Mouse (Mus musculus) layer of hippocampus, adult 8-10 months (tissue): ENCODE data around the gene Nup62. TPM values are rescaled to one million over a fixed set of nuclear protein-coding genes. Genes with fewer than 3 reads are reported as not detected.

Experiments
- DNase-seq, 2 experiments: peaks; one replicate each; pipeline ENCODE4 v3.0.0; 2022; ENCODE audit warnings: low spot score in 2 of 2
- total RNA-seq, 4 experiments: library from RNA; stranded (reverse); gene quantifications; 2 replicates each; pipeline ENCODE4 v1.2.4; 2022

Gene Nup62
- total RNA-seq, result 10 to 100 TPM; 27.7 to 32.5 (median 30.2) TPM

DNA sequence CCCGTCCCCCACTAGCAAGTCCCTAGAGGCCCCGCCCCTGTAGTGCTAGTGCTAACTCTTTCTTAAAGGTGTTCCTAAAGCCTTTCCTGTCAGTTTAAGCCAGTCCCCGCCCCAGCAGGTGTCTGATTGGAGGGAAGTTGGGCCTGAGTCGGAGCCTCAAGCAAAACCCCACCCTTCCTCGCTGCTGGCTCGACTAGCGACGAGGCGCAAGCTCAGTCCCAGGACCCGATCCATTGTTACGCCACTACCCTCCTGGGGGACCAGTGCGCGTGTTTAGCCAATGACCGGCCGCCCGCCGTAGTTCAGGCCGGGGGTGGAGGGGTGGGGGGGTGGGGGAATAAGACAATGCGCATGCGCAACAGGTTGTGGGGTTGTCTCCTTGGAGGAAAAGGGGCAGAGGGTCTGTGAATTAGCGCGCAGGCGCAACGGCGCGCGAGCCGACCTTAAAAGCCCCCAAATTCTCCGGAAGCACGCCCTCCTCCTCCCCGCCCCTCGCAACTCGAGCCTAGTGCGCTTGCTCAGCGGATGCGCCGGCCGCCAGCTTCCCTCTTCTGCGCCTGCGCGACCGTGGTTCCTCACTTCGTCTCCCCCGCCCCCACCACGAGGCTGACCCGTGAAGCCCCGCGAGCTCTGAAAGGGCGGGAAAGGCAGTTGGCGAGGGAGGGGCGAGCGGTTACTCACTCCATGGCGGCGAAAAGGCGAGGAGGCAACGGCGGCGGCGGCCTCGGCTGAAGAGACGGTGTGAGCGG is at the start of gene Nup62, which contains the start of gene Il4i1:
Nup62 (plus strand) TSS at position 368 of the 749 bp plus-strand sequence.
Il4i1 (plus strand) TSS at position 667 of the 749 bp plus-strand sequence.
- DNase-seq, result peak; percentile 97 to 99

- DNase-seq, result no peak
These were observed 47.8 kb upstream of the Nup62 start for GRCm38 (mm10) chr7:44768129-44768528.

- no peak for DNase-seq
These were observed 45.8 kb upstream of the Nup62 start for GRCm38 (mm10) chr7:44770046-44770578.

DNA sequence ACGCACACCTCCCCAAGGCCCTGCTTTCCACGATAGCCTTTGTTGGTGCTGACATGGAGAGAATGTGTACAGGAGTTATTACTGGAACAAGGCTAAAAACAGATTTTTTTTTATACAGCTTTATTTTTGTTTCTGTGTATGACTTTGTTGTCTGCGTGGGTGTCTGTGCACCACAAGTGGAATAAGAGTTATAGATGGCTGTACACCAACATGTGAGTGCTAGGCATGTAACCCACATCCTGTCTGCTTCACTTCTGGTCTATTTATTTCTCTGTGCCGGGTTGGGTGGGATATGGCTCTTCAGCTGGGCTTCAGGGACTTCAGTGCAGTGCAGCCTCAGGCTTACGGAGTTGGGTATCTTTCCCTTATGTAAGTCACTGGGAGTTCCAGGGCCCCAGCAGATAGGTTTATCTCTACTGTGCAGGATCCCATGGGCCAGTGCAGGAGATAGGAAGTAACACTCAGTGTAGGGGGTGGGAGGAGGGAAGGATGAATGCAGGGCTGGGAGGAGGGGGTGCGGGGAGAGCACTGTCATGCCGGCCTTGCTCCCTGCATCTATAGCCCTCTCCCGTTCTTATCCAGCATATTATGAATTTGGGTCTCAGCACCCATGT is 43.2 kb upstream of the Nup62 start:
- DNase-seq, result no peak

GRCm38 (mm10) chr7:44776849-44777498 is 38.9 kb upstream of the Nup62 start:
- no peak for DNase-seq

- DNase-seq, result no peak
These were observed 35.8 kb upstream of the Nup62 start for GRCm38 (mm10) chr7:44780101-44780500.

DNA sequence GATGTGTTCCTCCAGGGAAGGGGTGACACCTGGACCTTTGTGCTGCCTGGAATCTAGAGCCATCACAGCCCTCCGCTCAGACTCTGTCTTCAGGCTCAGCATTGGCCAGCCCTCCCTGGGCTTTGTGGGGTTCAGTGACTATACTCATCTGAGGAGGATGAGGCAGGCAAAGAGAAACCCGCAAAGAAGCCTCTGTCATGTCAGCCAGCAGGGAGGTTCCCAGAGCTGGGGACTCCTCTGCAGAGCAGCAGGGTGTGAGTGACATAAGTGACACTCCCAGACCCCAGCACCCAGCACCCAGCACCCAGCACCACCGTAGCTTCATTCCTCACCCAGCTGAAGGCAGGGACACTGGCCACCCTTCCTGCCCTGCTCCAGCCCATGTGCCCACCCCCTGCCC is 26.4 kb upstream of the Nup62 start:
- DNase-seq, result no peak

DNA sequence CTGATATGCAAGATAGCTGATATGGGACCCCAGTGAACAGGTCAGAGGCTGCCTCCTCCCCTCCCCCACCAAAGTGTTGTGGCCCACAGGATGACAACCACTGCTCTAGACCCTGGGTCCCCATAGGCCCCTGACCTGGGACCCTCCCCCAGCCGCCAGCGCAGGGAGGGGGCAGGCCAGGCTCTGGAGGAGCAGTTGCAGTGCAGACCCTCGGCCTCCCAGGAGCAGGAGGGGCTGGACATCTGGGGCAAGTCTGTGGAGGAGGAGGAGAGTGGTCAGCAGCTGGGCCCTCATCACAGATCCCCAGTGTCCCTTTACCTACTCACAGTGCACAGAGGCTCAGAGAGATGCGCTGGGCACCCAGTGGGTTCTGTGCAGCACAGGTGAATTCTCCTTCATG is 25.8 kb upstream of the Nup62 start:
- DNase-seq, result no peak

GRCm38 (mm10) chr7:44792781-44793180 is 23.1 kb upstream of the Nup62 start:
- DNase-seq, result no peak

DNA sequence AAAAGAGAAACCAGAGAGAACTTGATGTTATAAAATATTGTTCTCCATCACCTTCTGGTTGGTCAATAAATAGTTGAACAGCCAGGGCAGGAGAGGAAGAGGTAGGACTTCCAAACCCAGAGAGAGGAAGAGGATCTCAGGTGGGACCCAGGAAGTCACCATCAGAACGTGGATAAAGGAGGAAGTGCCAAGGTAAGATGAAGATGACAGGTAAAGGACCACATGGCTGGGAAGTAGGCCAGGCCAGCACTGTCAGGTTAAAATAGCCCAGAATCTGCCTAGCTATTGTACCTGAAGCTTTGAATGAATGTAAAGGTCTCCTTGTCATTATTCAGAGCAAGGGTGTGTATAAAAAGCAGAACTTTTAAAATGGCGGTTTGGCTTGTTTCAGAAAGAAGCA is 7.0 kb upstream of the Nup62 start:
- peak in 1 of 2 experiments; percentile 0 for DNase-seq

GRCm38 (mm10) chr7:44809466-44809865 is 6.4 kb upstream of the Nup62 start:
- peak in 1 of 2 experiments; percentile 1 for DNase-seq

DNA sequence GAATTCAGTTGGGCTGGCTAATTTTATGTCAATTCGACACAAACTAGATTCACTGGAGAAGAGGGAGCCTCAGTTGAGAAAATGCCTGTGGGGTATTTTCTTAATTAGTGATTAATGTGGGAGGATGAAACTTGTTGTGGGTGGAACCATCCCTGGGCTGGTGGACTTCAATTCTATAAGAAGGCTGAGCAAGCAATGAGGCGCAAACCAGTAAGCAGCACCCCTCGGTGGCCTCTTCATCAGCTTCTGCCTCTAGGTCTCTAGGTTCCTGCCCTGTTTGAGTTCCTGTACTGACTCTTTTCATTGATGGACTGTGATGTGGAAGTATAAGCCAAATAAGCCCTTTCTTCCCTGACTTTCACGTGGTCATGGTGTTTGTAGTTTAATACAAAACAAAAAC is 5.5 kb upstream of the Nup62 start:
- DNase-seq, result no peak

DNA sequence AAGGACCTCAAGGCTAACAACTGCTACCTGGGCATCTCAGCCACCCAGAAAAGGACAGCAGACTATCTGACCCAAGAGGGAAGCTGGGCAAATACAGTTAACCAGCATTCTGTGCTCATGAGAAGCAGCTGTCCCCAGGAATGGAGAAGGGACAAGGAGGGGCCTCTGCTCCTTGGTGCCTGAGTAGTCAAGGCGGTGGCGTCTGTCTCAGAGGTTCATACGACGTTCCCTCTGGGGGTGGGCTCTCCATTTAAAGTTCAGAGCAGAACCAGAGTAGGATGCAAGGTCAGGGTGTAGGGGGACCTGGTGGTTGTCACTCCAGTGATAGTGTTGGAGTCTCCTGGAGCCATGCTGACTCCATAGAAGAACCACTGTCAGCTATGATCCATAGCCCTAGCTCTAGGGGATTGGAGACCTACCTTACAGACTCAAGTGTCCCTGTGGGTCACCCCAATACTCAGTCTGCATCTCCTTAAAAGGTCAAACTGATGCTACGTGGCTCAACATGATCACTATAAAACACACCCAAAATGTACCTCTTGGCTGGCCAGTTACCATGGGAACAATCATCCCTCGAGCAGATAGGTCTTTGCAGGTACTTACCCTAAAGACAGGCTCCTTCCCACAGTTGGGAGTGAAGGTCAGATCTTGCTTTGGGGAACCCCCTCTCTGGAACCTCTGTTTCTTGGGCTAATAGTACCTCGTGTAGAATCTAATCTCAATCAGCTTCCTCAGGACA is 4.9 kb upstream of the Nup62 start:
- DNase-seq, result peak in 1 of 2 experiments; percentile 1

GRCm38 (mm10) chr7:44812651-44813325 is 3.1 kb upstream of the Nup62 start:
- DNase-seq, result peak in 1 of 2 experiments; percentile 2

DNA sequence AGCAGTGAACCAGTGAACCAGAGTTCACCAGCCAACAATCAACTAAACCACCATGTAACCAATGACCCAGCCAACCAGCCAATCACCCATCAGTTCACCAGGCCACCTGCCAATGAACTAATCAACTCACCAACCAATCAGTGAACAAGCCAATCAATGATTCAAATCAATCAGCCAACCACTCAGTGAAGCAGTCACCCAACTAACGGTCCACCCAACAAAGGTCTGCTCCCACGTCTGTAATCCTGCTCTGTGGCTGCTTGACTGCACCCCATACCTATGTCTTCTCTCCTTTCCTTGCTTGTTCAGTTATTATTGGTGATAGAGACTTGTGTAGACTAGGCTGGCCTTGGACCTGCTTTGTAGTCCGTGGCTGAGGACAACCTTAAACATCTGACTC is 1.9 kb upstream of the Nup62 start:
- DNase-seq, result no peak

- no peak for DNase-seq
These were observed 1.5 kb upstream of the Nup62 start for GRCm38 (mm10) chr7:44814423-44814822.

- DNase-seq, result no peak
These were observed 835 bp upstream of the Nup62 start for GRCm38 (mm10) chr7:44814952-44815553.

DNA sequence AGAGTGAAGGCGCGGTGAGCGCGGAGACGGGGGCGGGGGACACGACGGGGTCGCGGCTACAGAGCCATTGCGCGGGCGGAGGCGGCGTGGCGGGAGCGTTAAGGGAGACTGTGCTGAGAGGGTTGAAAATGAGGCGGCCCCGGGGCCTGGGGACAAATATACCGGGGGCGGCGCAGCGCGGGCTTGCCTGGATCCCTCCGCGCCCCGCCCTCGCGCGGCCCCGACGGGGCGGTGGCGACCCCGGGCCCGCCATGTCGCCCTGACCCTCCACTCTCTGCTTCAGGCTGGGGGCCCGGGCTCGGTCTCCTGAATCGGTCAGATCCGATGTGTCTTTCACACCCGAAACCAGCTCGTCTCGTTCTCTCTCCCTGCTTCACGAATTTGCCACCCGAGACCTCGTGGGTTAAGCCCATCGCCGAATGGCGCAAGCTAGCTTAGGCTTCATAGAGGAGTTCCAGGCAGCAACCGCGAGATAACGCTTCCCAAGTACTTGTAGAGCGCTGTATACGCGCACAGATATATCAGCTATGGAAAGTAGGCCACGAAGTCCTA is 658 bp downstream of the Nup62 start, which contains the start of gene Atf5:
Atf5 (minus strand) TSS at position 189 of the 552 bp plus-strand sequence.
- no peak for DNase-seq

DNA sequence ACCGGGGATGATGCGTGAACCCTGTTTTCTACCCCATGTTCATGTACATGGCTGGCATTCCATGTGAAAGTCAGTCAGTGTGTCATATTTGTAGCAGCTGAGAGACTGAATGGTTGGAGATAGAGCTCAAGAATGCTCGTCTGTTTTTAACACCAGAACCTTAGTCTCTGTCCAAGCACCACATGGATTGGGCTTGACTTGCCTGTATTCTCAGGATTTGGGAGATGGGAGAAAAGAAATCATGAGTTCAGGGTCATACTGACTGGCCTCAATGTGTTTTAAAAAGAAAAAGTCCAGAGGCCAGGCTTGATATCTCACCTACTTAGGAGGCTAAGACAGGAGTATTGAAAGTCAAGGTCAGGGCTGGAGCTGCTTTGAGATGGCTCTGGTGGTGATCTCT is 1.6 kb downstream of the Nup62 start:
- DNase-seq, result peak in 1 of 2 experiments; percentile 1

GRCm38 (mm10) chr7:44818164-44818563 is 2.3 kb downstream of the Nup62 start:
- no peak for DNase-seq
